ENCODE assay signal across 10 mouse cellular contexts in genomic region chr17:87387068-87387467, GRCm38 (mm10). TPM values are rescaled to one million over a fixed set of nuclear protein-coding genes. Genes with fewer than 3 reads are reported as not detected.
DNase-seq lines count a peak whose midpoint lies in the region; ATAC-seq lines count a peak whose summit lies in the region.
"Had no signal": no experiment of that assay in that cellular context is flagged by ENCODE, and none has a peak within 500 bp of the region (broad histone marks: within the 10 kb centered on the region; RNA-seq: fewer than 3 reads in every experiment).

No protein-coding gene starts in this region.

- no peaks in the 10 kb centered on the region for H3K9me3 ChIP-seq in embryonic facial prominence, embryonic 14.5 days (ENCODE audit: control insufficient read depth, low read length)
- H3K9me3 ChIP-seq in embryonic facial prominence, embryonic 10.5 days = no peaks in the 10 kb centered on the region
- H3K9me3 ChIP-seq in neural tube, embryonic 12.5 days = no peaks in the 10 kb centered on the region
- no peaks in the 10 kb centered on the region for H3K9me3 ChIP-seq in hindbrain, embryonic 13.5 days

- H3K9ac ChIP-seq in embryonic facial prominence, embryonic 14.5 days (ENCODE audit: low read depth, low read length) = no peak overlapping the region
- no peak overlapping the region for H3K9ac ChIP-seq in neural tube, embryonic 12.5 days
- no peak overlapping the region for H3K9ac ChIP-seq in hindbrain, embryonic 13.5 days

- peak; percentile 37; the same call in 1 of the 2 replicates for ATAC-seq in embryonic facial prominence, embryonic 14.5 days (ENCODE audit: low read depth)
- peak; percentile 70 for ATAC-seq in neural tube, embryonic 12.5 days (ENCODE audit: low FRiP score, low read depth)
- ATAC-seq in hindbrain, embryonic 13.5 days (ENCODE audit: low FRiP score) = peak; percentile 70

- no peak overlapping the region for H3K4me2 ChIP-seq in embryonic facial prominence, embryonic 14.5 days (ENCODE audit: low read depth, low read length)
- H3K4me2 ChIP-seq in neural tube, embryonic 12.5 days (replicated peaks) = no peak overlapping the region
- H3K4me2 ChIP-seq in hindbrain, embryonic 13.5 days = no peak overlapping the region

- no peak overlapping the region for H3K27ac ChIP-seq in embryonic facial prominence, embryonic 14.5 days (replicated peaks; ENCODE audit: low read depth, low read length)
- H3K27ac ChIP-seq in embryonic facial prominence, embryonic 10.5 days (replicated peaks) = no peak overlapping the region
- no peak overlapping the region for H3K27ac ChIP-seq in neural tube, embryonic 12.5 days
- H3K27ac ChIP-seq in hindbrain, embryonic 13.5 days = 0 out of 2 replicates have a peak overlapping the region, but pooled peaks have one; percentile 12

- no peaks in the 10 kb centered on the region for H3K4me1 ChIP-seq in embryonic facial prominence, embryonic 14.5 days (ENCODE audit: control insufficient read depth, insufficient read depth, low read length)
- H3K4me1 ChIP-seq in embryonic facial prominence, embryonic 10.5 days = 0 out of 2 replicates have a peak, but pooled peaks cover 3% of the 10 kb centered on the region
- H3K4me1 ChIP-seq in neural tube, embryonic 12.5 days = peaks cover 7% of the 10 kb centered on the region
- H3K4me1 ChIP-seq in hindbrain, embryonic 13.5 days (replicated peaks) = peaks cover 12% of the 10 kb centered on the region

- peak; percentile 50 for DNase-seq in embryonic facial prominence, embryonic 14.5 days (ENCODE audit: low spot score)
- no peak for DNase-seq in embryonic facial prominence, embryonic 10.5 days (ENCODE audit: low spot score)
- no peak for DNase-seq in neural tube, embryonic 10.5 days (ENCODE audit: extremely low spot score, low spot score)
- DNase-seq in retina, postnatal 7 days (ENCODE audit: low read depth, low spot score) = peak; percentile 25
- DNase-seq in yolk sac, embryonic 10.5 days (ENCODE audit: low spot score) = no peak
- DNase-seq in layer of hippocampus, postnatal 36 days = no peak

- no peak overlapping the region for H3K4me3 ChIP-seq in embryonic facial prominence, embryonic 14.5 days (ENCODE audit: low read depth, low read length)
- H3K4me3 ChIP-seq in embryonic facial prominence, embryonic 10.5 days = no peak overlapping the region
- no peak overlapping the region for H3K4me3 ChIP-seq in neural tube, embryonic 12.5 days
- no peak overlapping the region for H3K4me3 ChIP-seq in hindbrain, embryonic 13.5 days
- H3K4me3 ChIP-seq: erythroblast, embryonic 14.5 days had no signal

- H3K27me3 ChIP-seq in embryonic facial prominence, embryonic 14.5 days (replicated peaks; ENCODE audit: control insufficient read depth, insufficient read depth, low read length) = no peaks in the 10 kb centered on the region
- no peaks in the 10 kb centered on the region for H3K27me3 ChIP-seq in embryonic facial prominence, embryonic 10.5 days (replicated peaks; ENCODE audit: low read depth, poor library complexity, severe bottlenecking)
- H3K27me3 ChIP-seq in neural tube, embryonic 12.5 days (replicated peaks) = no peaks in the 10 kb centered on the region
- no peaks in the 10 kb centered on the region for H3K27me3 ChIP-seq in hindbrain, embryonic 13.5 days

- no peaks in the 10 kb centered on the region for H3K36me3 ChIP-seq in embryonic facial prominence, embryonic 14.5 days (ENCODE audit: control insufficient read depth, insufficient read depth, low read length)
- no peaks in the 10 kb centered on the region for H3K36me3 ChIP-seq in embryonic facial prominence, embryonic 10.5 days (replicated peaks)
- no peaks in the 10 kb centered on the region for H3K36me3 ChIP-seq in neural tube, embryonic 12.5 days
- no peaks in the 10 kb centered on the region for H3K36me3 ChIP-seq in hindbrain, embryonic 13.5 days

- WGBS in embryonic facial prominence, embryonic 14.5 days = 23% methylated on average over 4 of the region's 5 CpGs
- WGBS in embryonic facial prominence, embryonic 10.5 days = 61% methylated on average over 5 of the region's 5 CpGs
- 22% methylated on average over 2 of the region's 5 CpGs for WGBS in neural tube, embryonic 12.5 days
- WGBS in hindbrain, embryonic 13.5 days = 13% methylated on average over 3 of the region's 5 CpGs

RNA-seq across cellular contexts. Expression of gene Stpg4, which starts 40.5 kb away (rescaled TPM):
- not detected in 2 replicates for polyA plus RNA-seq in embryonic facial prominence, embryonic 14.5 days (2014; fragmentation: Nextera tagmentation; extraction: Ambion mirVana)
- polyA plus RNA-seq in embryonic facial prominence, embryonic 10.5 days (2016; fragmentation: Nextera tagmentation; extraction: Ambion mirVana) = not detected in 2 replicates
- not detected in 2 replicates for polyA plus RNA-seq in neural tube, embryonic 12.5 days (2016; fragmentation: Nextera tagmentation; extraction: Ambion mirVana)
- polyA plus RNA-seq in hindbrain, embryonic 13.5 days (2015; fragmentation: Nextera tagmentation; extraction: Ambion mirVana) = not detected in 2 replicates
- not detected for total RNA-seq in layer of hippocampus, postnatal 36 days (2021)
- polyA plus RNA-seq: erythroblast, embryonic 14.5 days; large intestine, adult 2 months had no signal

RNA-seq across cellular contexts. Expression of gene Calm2, which starts 59.7 kb away (rescaled TPM):
- 1,001 and 1,028 TPM in 2 replicates for polyA plus RNA-seq in embryonic facial prominence, embryonic 14.5 days (2014; fragmentation: Nextera tagmentation; extraction: Ambion mirVana)
- 1,075 and 1,119 TPM in 2 replicates for polyA plus RNA-seq in embryonic facial prominence, embryonic 10.5 days (2016; fragmentation: Nextera tagmentation; extraction: Ambion mirVana)
- 1,679 and 1,888 TPM in 2 replicates for polyA plus RNA-seq in neural tube, embryonic 12.5 days (2016; fragmentation: Nextera tagmentation; extraction: Ambion mirVana)
- polyA plus RNA-seq in hindbrain, embryonic 13.5 days (2015; fragmentation: Nextera tagmentation; extraction: Ambion mirVana) = 2,223 and 2,271 TPM in 2 replicates
- total RNA-seq in layer of hippocampus, postnatal 36 days (2021) = 1,000 to 10,000 TPM; 2,120 to 2,282 TPM

Comparison
In these comparisons a context has a peak if more than half of its experiments do, and no peak if none do; other contexts are left out.
1. DNase-seq: peak in embryonic facial prominence, embryonic 14.5 days (single experiment) and retina, postnatal 7 days (single experiment); none in embryonic facial prominence, embryonic 10.5 days (single experiment), neural tube, embryonic 10.5 days (single experiment), yolk sac, embryonic 10.5 days (single experiment) and layer of hippocampus, postnatal 36 days (0 of 2).
2. Peak in every context shown above with its lines, with median percentiles within 50 percentile points of each other: ATAC-seq.